Mouse (Mus musculus): Measurements from ENCODE around the gene Atp1b3. TPM values are rescaled to one million over a fixed set of nuclear protein-coding genes. Genes with fewer than 3 reads are reported as not detected.
A peak's percentile ranks its signal among the peaks of the same experiment; 100 is the strongest.

Atp1b3 gene
- polyA plus RNA-seq, 1 experiment from 2014 or later = 169 TPM

DNA sequence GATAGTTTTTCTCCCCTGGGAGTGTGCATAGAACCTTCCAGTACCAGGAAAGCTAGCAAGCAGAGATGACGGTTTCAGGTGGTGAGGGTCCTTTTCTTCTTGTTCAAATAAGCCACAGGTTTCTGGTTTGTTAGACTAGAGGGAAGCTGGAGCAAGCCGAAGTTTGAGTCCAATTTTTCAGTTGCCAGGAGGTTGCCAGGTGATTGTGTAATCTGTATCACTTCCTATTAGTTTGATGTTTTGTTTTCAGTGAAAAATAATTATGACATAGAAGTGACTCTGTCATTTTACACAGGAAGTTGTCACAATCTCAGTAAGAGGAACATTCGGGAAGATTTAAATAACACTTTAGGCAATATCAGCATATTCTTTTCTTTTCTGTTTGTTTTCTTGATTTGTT, 11.6 kb upstream of the Atp1b3 start:
- Histone ChIP-seq H3K36me3 (ENCODE audit: control insufficient read depth, insufficient read depth, low read length) (no peaks in the 10 kb centered on the region), H3K27me3 (ENCODE audit: control insufficient read depth, insufficient read depth, low read length) (no peaks in the 10 kb centered on the region), H3K27ac (ENCODE audit: low read depth, low read length) (no peak overlapping the region), H3K4me1 (replicated peaks; ENCODE audit: control insufficient read depth, insufficient read depth, low read length) (no peaks in the 10 kb centered on the region), H3K9me3 (ENCODE audit: control insufficient read depth, low read length) (no peaks in the 10 kb centered on the region), H3K9ac (ENCODE audit: low read length) (no peak overlapping the region), H3K4me2 (ENCODE audit: low read depth, low read length, severe bottlenecking) (no peak overlapping the region), H3K4me3 (ENCODE audit: low read depth, low read length) (no peak overlapping the region)
- 85% methylated on average over 3 of the region's 3 CpGs for WGBS
- no peak for ATAC-seq (replicated peaks; ENCODE audit: low FRiP score)
- no peak for DNase-seq (ENCODE audit: low spot score)

DNA sequence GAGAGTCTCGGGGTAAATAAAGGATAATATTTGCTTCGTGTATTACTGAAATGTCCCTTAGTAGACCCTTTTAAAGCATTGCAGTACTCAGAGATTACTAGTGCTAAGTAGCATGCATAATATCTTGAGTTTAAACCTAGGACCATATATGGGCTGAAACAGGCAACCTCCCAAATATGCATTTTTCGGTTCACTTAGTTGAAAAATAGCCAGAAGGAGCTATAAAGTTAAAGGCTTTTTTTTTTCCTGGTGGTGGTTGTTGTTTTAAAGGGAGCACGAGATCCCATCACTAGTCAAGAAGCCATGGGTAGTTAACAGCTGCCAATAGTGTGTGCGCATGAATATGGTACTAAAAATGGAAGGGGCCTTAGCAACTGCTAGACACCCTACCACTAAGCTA, 6.8 kb upstream of the Atp1b3 start:
- Histone ChIP-seq H3K4me3 (ENCODE audit: low read depth, low read length) (no peak overlapping the region), H3K4me1 (replicated peaks; ENCODE audit: control insufficient read depth, insufficient read depth, low read length) (no peaks in the 10 kb centered on the region), H3K27me3 (ENCODE audit: control insufficient read depth, insufficient read depth, low read length) (no peaks in the 10 kb centered on the region), H3K27ac (ENCODE audit: low read depth, low read length) (no peak overlapping the region), H3K9ac (ENCODE audit: low read length) (no peak overlapping the region), H3K4me2 (ENCODE audit: low read depth, low read length, severe bottlenecking) (no peak overlapping the region), H3K9me3 (ENCODE audit: control insufficient read depth, low read length) (no peaks in the 10 kb centered on the region; the same call in 1 of the 2 replicates), H3K36me3 (ENCODE audit: control insufficient read depth, insufficient read depth, low read length) (no peaks in the 10 kb centered on the region)
- ATAC-seq (replicated peaks; ENCODE audit: low FRiP score) (no peak), DNase-seq (ENCODE audit: low spot score) (no peak)
- 90% methylated on average over 5 of the region's 5 CpGs for WGBS

DNA sequence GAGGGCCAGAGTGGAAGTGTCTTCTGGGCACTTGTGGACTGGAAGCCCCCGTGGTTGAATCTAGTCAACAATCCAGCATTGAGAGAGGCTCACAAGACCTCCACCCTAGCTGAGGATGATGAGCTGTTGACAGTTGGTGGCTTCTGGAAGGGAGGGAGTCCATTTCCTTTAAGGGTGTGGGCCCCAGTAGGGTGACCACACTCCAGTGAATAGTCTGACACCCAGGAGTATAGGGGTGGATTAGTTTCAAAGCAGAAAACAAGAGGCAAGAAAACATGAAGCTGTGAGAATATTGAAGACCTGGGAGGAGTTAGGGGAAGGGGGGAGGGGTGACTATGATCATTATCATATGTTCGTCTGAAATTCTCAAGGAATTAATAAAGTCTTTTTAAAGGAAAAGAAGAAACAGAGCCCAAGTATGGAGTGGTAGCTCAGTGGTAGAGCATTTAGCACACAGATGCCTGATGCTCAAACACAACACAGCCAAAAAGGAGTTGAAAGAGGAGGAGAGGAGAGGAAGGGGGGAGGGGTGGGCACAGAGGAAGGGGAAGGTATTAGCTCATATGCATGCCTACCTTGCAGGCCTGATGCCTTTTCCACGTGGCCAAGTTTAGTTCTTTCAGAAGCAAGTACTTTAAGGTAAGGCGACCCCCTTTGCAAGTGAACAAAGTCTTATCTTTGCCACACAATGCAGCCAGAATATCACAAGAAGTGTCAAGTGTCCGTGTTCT, 5.6 kb upstream of the Atp1b3 start:
- no peaks in the 10 kb centered on the region for H3K36me3 ChIP-seq (ENCODE audit: control insufficient read depth, insufficient read depth, low read length)
- H3K27me3 ChIP-seq (ENCODE audit: control insufficient read depth, insufficient read depth, low read length) = no peaks in the 10 kb centered on the region
- no peak for DNase-seq (ENCODE audit: low spot score)
- H3K4me1 ChIP-seq (replicated peaks; ENCODE audit: control insufficient read depth, insufficient read depth, low read length) = no peaks in the 10 kb centered on the region
- no peaks in the 10 kb centered on the region; the same call in 1 of the 2 replicates for H3K9me3 ChIP-seq (ENCODE audit: control insufficient read depth, low read length)
- no peak overlapping the region for H3K4me2 ChIP-seq (ENCODE audit: low read depth, low read length, severe bottlenecking)
- WGBS = 64% methylated on average over 5 of the region's 5 CpGs
- no peak overlapping the region for H3K4me3 ChIP-seq (ENCODE audit: low read depth, low read length)
- no peak overlapping the region for H3K9ac ChIP-seq (ENCODE audit: low read length)
- H3K27ac ChIP-seq (ENCODE audit: low read depth, low read length) = no peak overlapping the region
- ATAC-seq (replicated peaks; ENCODE audit: low FRiP score) = no peak

DNA sequence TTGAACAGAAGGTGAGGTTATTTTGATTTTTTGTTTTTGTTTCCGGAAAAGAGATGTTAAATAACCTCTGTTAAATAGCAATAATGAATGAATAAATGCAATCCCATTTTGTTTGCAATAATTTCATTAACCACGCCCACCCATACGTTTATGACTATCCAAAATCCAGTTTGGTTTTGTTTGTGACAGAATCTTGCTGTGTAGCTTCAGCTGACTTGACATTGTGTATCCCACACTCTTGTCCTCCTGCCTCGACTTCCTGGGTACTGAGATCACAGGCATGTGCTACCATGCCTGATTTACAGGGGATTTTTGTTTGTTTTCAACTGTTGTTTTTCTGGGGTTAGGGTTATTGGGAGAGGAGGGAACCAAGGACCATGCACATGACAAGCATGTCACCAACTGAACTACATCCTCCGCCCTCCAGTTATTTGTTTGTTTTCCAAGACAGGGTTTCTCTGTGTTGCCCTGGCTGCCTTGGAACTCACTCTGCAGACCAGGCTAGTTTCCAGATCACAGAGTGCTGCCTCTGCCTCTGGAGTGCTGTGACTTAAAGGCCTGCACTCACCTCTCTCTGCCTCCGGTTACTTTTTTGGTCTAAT, 1.1 kb upstream of the Atp1b3 start:
- no peak for DNase-seq (ENCODE audit: low spot score)
- Histone ChIP-seq H3K36me3 (ENCODE audit: control insufficient read depth, insufficient read depth, low read length) (no peaks in the 10 kb centered on the region), H3K27ac (ENCODE audit: low read depth, low read length) (no peak overlapping the region), H3K27me3 (ENCODE audit: control insufficient read depth, insufficient read depth, low read length) (no peaks in the 10 kb centered on the region), H3K4me1 (replicated peaks; ENCODE audit: control insufficient read depth, insufficient read depth, low read length) (peaks cover 3% of the 10 kb centered on the region; the same call in 1 of the 2 replicates), H3K9me3 (ENCODE audit: control insufficient read depth, low read length) (no peaks in the 10 kb centered on the region; the same call in 1 of the 2 replicates), H3K4me2 (ENCODE audit: low read depth, low read length, severe bottlenecking) (no peak overlapping the region), H3K4me3 (ENCODE audit: low read depth, low read length) (no peak overlapping the region), H3K9ac (ENCODE audit: low read length) (no peak overlapping the region)
- no peak for ATAC-seq (replicated peaks; ENCODE audit: low FRiP score)
- 71% methylated on average over 6 of the region's 6 CpGs for WGBS

DNA sequence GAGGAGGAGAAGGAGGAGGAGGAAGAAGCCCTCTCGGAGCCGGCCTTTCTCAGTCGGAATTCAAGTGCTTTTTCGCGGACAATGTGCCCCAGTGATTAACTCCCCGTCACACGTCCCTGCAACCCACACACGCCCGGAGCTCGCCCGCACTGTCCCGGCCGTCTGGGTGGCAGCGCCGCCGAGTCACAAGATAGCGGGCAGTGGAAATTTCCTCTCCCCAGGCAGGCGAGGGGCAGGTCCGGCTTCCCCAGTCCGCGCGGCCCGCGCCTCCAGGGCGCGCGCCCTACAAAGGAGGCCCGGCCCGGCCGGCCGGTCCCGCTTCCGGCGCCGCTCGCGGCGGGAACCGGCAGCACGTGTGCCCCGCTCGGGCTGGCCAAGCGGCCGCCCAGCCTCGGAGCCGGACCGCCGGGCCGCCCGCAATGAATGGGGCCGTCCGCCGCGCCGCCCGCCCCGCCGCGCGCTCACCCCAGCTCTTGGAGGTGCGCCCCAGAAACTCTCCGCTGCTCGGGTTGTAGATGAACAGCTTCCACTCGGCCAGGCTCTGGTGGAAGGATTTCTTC, 581 bp downstream of the Atp1b3 start:
- under 1% methylated on average over 44 of the region's 64 CpGs for WGBS
- Histone ChIP-seq H3K9me3 (ENCODE audit: control insufficient read depth, low read length) (no peaks in the 10 kb centered on the region; the same call in 1 of the 2 replicates), H3K36me3 (ENCODE audit: control insufficient read depth, insufficient read depth, low read length) (no peaks in the 10 kb centered on the region), H3K9ac (ENCODE audit: low read length) (peak overlapping the region; percentile 90), H3K4me3 (ENCODE audit: low read depth, low read length) (peak overlapping the region; percentile 89), H3K27me3 (ENCODE audit: control insufficient read depth, insufficient read depth, low read length) (no peaks in the 10 kb centered on the region), H3K4me1 (replicated peaks; ENCODE audit: control insufficient read depth, insufficient read depth, low read length) (peaks cover 3% of the 10 kb centered on the region; the same call in 1 of the 2 replicates), H3K27ac (ENCODE audit: low read depth, low read length) (peak overlapping the region; percentile 94), H3K4me2 (ENCODE audit: low read depth, low read length, severe bottlenecking) (peak overlapping the region; percentile 47)
- DNase-seq (ENCODE audit: low spot score) (peak; percentile 84), ATAC-seq (replicated peaks; ENCODE audit: low FRiP score) (peak; percentile 65)

DNA sequence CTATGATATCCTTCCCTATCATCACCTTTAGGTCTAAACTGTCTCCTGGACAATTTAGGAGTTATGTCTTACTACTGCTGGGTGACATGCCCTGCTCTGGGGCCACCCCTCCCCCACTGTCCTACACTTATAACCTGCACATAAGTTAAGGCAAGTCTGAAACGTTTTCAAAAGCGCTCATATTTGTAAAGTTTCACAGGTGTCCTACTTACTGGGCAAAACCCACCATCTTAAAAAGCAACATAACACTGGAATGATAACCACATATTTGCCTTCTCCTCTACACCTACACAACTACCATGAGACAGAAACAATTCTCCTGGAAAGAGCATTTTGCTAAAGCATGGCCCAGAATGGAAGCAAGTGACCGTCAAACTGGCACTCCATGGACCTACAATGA, 4.2 kb downstream of the Atp1b3 start:
- DNase-seq (ENCODE audit: low spot score) (no peak), ATAC-seq (replicated peaks; ENCODE audit: low FRiP score) (no peak)
- Histone ChIP-seq H3K4me3 (ENCODE audit: low read depth, low read length) (no peak overlapping the region), H3K9me3 (ENCODE audit: control insufficient read depth, low read length) (no peaks in the 10 kb centered on the region), H3K27me3 (ENCODE audit: control insufficient read depth, insufficient read depth, low read length) (no peaks in the 10 kb centered on the region), H3K36me3 (ENCODE audit: control insufficient read depth, insufficient read depth, low read length) (no peaks in the 10 kb centered on the region), H3K4me1 (replicated peaks; ENCODE audit: control insufficient read depth, insufficient read depth, low read length) (peaks cover 3% of the 10 kb centered on the region; the same call in 1 of the 2 replicates), H3K4me2 (ENCODE audit: low read depth, low read length, severe bottlenecking) (no peak overlapping the region), H3K9ac (ENCODE audit: low read length) (no peak overlapping the region), H3K27ac (ENCODE audit: low read depth, low read length) (no peak overlapping the region)
- WGBS = 91% methylated on average over 3 of the region's 3 CpGs

DNA sequence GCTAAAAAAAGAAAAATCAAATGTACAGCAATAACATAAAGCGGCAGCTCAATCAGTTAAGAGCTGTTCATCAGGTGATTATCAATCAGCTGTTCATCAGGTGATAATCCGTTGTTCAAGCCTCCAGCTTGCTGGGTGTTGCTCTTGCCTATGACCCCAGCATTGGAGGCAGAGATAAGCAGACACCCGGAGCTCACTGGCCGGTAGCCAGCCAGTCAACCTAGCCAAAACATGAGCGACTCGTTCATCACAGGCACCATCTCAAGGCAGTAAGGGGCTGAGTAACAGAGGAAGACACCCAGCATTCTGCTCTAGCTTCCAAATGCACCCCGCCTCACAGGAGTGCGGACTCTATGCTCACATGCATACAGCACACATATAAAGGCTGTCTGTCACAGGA, 10.4 kb downstream of the Atp1b3 start:
- no peak for ATAC-seq (replicated peaks; ENCODE audit: low FRiP score)
- no peak overlapping the region for H3K4me3 ChIP-seq (ENCODE audit: low read depth, low read length)
- DNase-seq (ENCODE audit: low spot score) = no peak
- H3K4me1 ChIP-seq (replicated peaks; ENCODE audit: control insufficient read depth, insufficient read depth, low read length) = no peaks in the 10 kb centered on the region
- no peak overlapping the region for H3K27ac ChIP-seq (ENCODE audit: low read depth, low read length)
- no peaks in the 10 kb centered on the region for H3K9me3 ChIP-seq (ENCODE audit: control insufficient read depth, low read length)
- no peak overlapping the region for H3K4me2 ChIP-seq (ENCODE audit: low read depth, low read length, severe bottlenecking)
- H3K36me3 ChIP-seq (ENCODE audit: control insufficient read depth, insufficient read depth, low read length) = peaks cover 4% of the 10 kb centered on the region; the same call in 1 of the 2 replicates
- no peak overlapping the region for H3K9ac ChIP-seq (ENCODE audit: low read length)
- 82% methylated on average over 8 of the region's 8 CpGs for WGBS
- no peaks in the 10 kb centered on the region for H3K27me3 ChIP-seq (ENCODE audit: control insufficient read depth, insufficient read depth, low read length)

DNA sequence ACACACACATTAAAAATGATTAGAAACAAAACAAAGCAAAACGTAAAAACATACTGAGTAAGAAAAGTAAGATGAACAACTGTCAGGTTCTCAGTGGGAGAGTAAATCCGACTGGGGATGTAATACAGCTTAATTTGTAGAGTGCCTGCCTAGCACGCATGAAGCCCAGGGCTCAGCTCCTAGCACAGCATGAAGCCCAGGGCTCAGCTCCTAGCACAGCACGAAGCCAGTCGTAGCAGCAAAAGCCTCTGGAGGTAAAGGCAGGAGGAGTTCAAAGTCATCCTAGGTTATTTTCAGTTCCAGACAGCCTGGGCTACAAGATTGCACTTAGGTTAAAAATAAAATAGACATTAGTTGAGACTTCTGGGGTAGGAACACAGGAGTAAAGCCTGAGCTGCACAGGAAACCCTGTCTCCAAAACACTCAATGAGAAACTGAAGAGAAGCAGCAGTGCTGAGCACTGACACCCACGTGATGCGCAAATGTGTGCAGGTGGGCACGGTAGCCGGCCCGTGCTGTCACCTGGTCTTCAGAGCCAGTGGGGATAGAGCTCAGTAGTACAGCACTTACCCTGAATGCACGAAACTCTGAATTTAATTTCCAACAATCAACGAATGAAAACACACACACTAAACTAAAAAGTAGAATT, 11.0 kb downstream of the Atp1b3 start:
- Histone ChIP-seq H3K4me1 (replicated peaks; ENCODE audit: control insufficient read depth, insufficient read depth, low read length) (no peaks in the 10 kb centered on the region), H3K9ac (ENCODE audit: low read length) (no peak overlapping the region), H3K27ac (ENCODE audit: low read depth, low read length) (no peak overlapping the region), H3K36me3 (ENCODE audit: control insufficient read depth, insufficient read depth, low read length) (peaks cover 4% of the 10 kb centered on the region; the same call in 1 of the 2 replicates), H3K4me2 (ENCODE audit: low read depth, low read length, severe bottlenecking) (no peak overlapping the region), H3K27me3 (ENCODE audit: control insufficient read depth, insufficient read depth, low read length) (no peaks in the 10 kb centered on the region), H3K4me3 (ENCODE audit: low read depth, low read length) (no peak overlapping the region), H3K9me3 (ENCODE audit: control insufficient read depth, low read length) (no peaks in the 10 kb centered on the region)
- no peak for DNase-seq (ENCODE audit: low spot score)
- WGBS = 81% methylated on average over 12 of the region's 12 CpGs
- no peak for ATAC-seq (replicated peaks; ENCODE audit: low FRiP score)

All from forebrain, embryonic 11.5 days (tissue).